ENCODE assay signal across 8 mouse cellular contexts in genomic region chr17:25913186-25913876, GRCm38 (mm10). TPM values are rescaled to one million over a fixed set of nuclear protein-coding genes. Genes with fewer than 3 reads are reported as not detected.
DNase-seq lines count a peak whose midpoint lies in the region; ATAC-seq and TF ChIP-seq lines count a peak whose summit lies in the region.

No protein-coding gene starts in this region.

- H3K27me3 ChIP-seq in heart, postnatal 0 days (ENCODE audit: control insufficient read depth, insufficient read depth, low read length): no peaks in the 10 kb centered on the region
- no peaks in the 10 kb centered on the region for H3K27me3 ChIP-seq in lung, embryonic 15.5 days
- no peaks in the 10 kb centered on the region for H3K27me3 ChIP-seq in hindbrain, postnatal 0 days (ENCODE audit: insufficient read depth, low read length)

- peak overlapping the region; percentile 7; the same call in 1 of the 2 replicates for H3K4me3 ChIP-seq in heart, postnatal 0 days (ENCODE audit: low read depth, low read length)
- no peak overlapping the region for H3K4me3 ChIP-seq in lung, embryonic 15.5 days
- no peak overlapping the region for H3K4me3 ChIP-seq in hindbrain, postnatal 0 days (ENCODE audit: low read length)

- H3K4me1 ChIP-seq in heart, postnatal 0 days (ENCODE audit: control insufficient read depth, insufficient read depth): peaks cover 16% of the 10 kb centered on the region
- H3K4me1 ChIP-seq in lung, embryonic 15.5 days: peaks cover 18% of the 10 kb centered on the region
- peaks cover 13% of the 10 kb centered on the region for H3K4me1 ChIP-seq in hindbrain, postnatal 0 days (ENCODE audit: insufficient read depth, low read length)

- H3K36me3 ChIP-seq in heart, postnatal 0 days (replicated peaks; ENCODE audit: control insufficient read depth, insufficient read depth, low read length): no peaks in the 10 kb centered on the region
- peaks cover 5% of the 10 kb centered on the region; the same call in 1 of the 2 replicates for H3K36me3 ChIP-seq in lung, embryonic 15.5 days
- 0 out of 2 replicates have a peak, but pooled peaks cover 4% of the 10 kb centered on the region for H3K36me3 ChIP-seq in hindbrain, postnatal 0 days (ENCODE audit: insufficient read depth, low read length)

- TF ChIP-seq EP300 in heart, postnatal 0 days (IDR thresholded peaks at IDR 0.05; ENCODE audit: low read depth): no peak

- no peak for TF ChIP-seq CTCF in heart, postnatal 0 days (IDR thresholded peaks at IDR 0.05; ENCODE audit: low read depth)
- no peak for TF ChIP-seq CTCF in hindbrain, postnatal 0 days (IDR thresholded peaks at IDR 0.05; ENCODE audit: low read depth)

- H3K9me3 ChIP-seq in heart, postnatal 0 days (replicated peaks; ENCODE audit: control insufficient read depth, low read length): no peaks in the 10 kb centered on the region
- no peaks in the 10 kb centered on the region for H3K9me3 ChIP-seq in lung, embryonic 15.5 days
- H3K9me3 ChIP-seq in hindbrain, postnatal 0 days (ENCODE audit: low read length): no peaks in the 10 kb centered on the region

- DNase-seq in heart, adult 11 months: peak; percentile 94
- DNase-seq in heart, postnatal 4 days: no peak
- peak; percentile 62 for DNase-seq in adrenal gland, postnatal 25 days
- no peak for DNase-seq in heart, postnatal 0 days (ENCODE audit: low spot score)
- DNase-seq in hindbrain, postnatal 0 days (ENCODE audit: low spot score): no peak
- no peak for DNase-seq in gastrocnemius, adult 8-10 months (ENCODE audit: low spot score in 2 of 2)

- ATAC-seq in heart, postnatal 0 days (ENCODE audit: insufficient read depth, low read depth): no peak
- no peak for ATAC-seq in lung, embryonic 15.5 days (ENCODE audit: borderline replicate concordance, extremely low read depth, low FRiP score, low TSS enrichment)
- no peak for ATAC-seq in hindbrain, postnatal 0 days
- ATAC-seq in erythroblast, adult 5-6 weeks (replicated peaks; ENCODE audit: low FRiP score, poor library complexity, severe bottlenecking): no peak

- peak overlapping the region; percentile 71 for H3K27ac ChIP-seq in heart, postnatal 0 days (ENCODE audit: low read depth)
- H3K27ac ChIP-seq in lung, embryonic 15.5 days: 0 out of 2 replicates have a peak overlapping the region, but pooled peaks have one; percentile 34
- H3K27ac ChIP-seq in hindbrain, postnatal 0 days: no peak overlapping the region

- 56% methylated on average over 14 of the region's 14 CpGs for WGBS in heart, postnatal 0 days
- WGBS in lung, embryonic 15.5 days: 76% methylated on average over 14 of the region's 14 CpGs
- WGBS in hindbrain, postnatal 0 days: 88% methylated on average over 14 of the region's 14 CpGs

- peak overlapping the region; percentile 41 for H3K4me2 ChIP-seq in heart, postnatal 0 days (ENCODE audit: low read depth, low read length)
- H3K4me2 ChIP-seq in lung, embryonic 15.5 days: no peak overlapping the region
- no peak overlapping the region for H3K4me2 ChIP-seq in hindbrain, postnatal 0 days (ENCODE audit: low read depth, low read length)

- no peak overlapping the region; the same call in 1 of the 2 replicates for H3K9ac ChIP-seq in heart, postnatal 0 days (replicated peaks; ENCODE audit: low read depth, low read length)
- H3K9ac ChIP-seq in lung, embryonic 15.5 days: no peak overlapping the region
- no peak overlapping the region for H3K9ac ChIP-seq in hindbrain, postnatal 0 days (replicated peaks; ENCODE audit: low read length)

RNA-seq across cellular contexts. Expression of gene Rab40c, which starts 6.2 kb away (rescaled TPM):
- total RNA-seq in heart, postnatal 4 days (2021): 10 to 100 TPM; 16.1 to 16.6 TPM
- total RNA-seq in adrenal gland, postnatal 25 days (2021): 33.0 and 36.9 TPM in 2 replicates
- total RNA-seq in heart, postnatal 0 days (2014; rRNA removed; ENCODE audit: low replicate concordance): 11.4 and 22.5 TPM in 2 replicates
- 10.3 and 10.4 TPM in 2 replicates for polyA plus RNA-seq in heart, postnatal 0 days (2015; fragmentation: Nextera tagmentation; extraction: Ambion mirVana)
- polyA plus RNA-seq in lung, embryonic 15.5 days (2015; fragmentation: Nextera tagmentation; extraction: Ambion mirVana): 25.6 and 27.4 TPM in 2 replicates
- total RNA-seq in hindbrain, postnatal 0 days (2014; rRNA removed): 33.2 and 39.1 TPM in 2 replicates
- polyA plus RNA-seq in hindbrain, postnatal 0 days (2015; fragmentation: Nextera tagmentation; extraction: Ambion mirVana): 34.7 and 35.3 TPM in 2 replicates
- 10 to 100 TPM in 3 of 4 experiments, 1 to 10 TPM in 1; 7.9 to 13.3 (median 12.7) TPM for total RNA-seq in gastrocnemius, adult 8-10 months (2022)
- 2.3 and 6.7 TPM in 2 replicates for total RNA-seq in erythroblast, adult 5-6 weeks (2015; ENCODE audit: low replicate concordance)
- total RNA-seq in erythroblast, adult 5-6 weeks (2017; ENCODE audit: low replicate concordance): 1.2 and 1.5 TPM in 2 replicates

RNA-seq across cellular contexts. Expression of gene Pigq, which starts 31.4 kb away (rescaled TPM):
- 10 to 100 TPM; 86.0 to 89.4 TPM for total RNA-seq in heart, postnatal 4 days (2021)
- 110 and 113 TPM in 2 replicates for total RNA-seq in adrenal gland, postnatal 25 days (2021)
- total RNA-seq in heart, postnatal 0 days (2014; rRNA removed; ENCODE audit: low replicate concordance): 67.9 and 88.0 TPM in 2 replicates
- 46.4 and 47.2 TPM in 2 replicates for polyA plus RNA-seq in heart, postnatal 0 days (2015; fragmentation: Nextera tagmentation; extraction: Ambion mirVana)
- 62.7 and 65.0 TPM in 2 replicates for polyA plus RNA-seq in lung, embryonic 15.5 days (2015; fragmentation: Nextera tagmentation; extraction: Ambion mirVana)
- 90.6 and 99.7 TPM in 2 replicates for total RNA-seq in hindbrain, postnatal 0 days (2014; rRNA removed)
- polyA plus RNA-seq in hindbrain, postnatal 0 days (2015; fragmentation: Nextera tagmentation; extraction: Ambion mirVana): 69.7 and 76.3 TPM in 2 replicates
- total RNA-seq in gastrocnemius, adult 8-10 months (2022): 10 to 100 TPM; 18.1 to 21.0 (median 18.8) TPM
- 1,336 and 1,664 TPM in 2 replicates for total RNA-seq in erythroblast, adult 5-6 weeks (2015; ENCODE audit: low replicate concordance)
- 1,480 and 1,728 TPM in 2 replicates for total RNA-seq in erythroblast, adult 5-6 weeks (2017; ENCODE audit: low replicate concordance)

RNA-seq across cellular contexts. Expression of gene Nhlrc4, which starts 31.4 kb away (rescaled TPM):
- not detected for total RNA-seq in heart, postnatal 4 days (2021)
- total RNA-seq in adrenal gland, postnatal 25 days (2021): not detected in 2 replicates
- total RNA-seq in heart, postnatal 0 days (2014; rRNA removed; ENCODE audit: low replicate concordance): not detected in 2 replicates
- polyA plus RNA-seq in heart, postnatal 0 days (2015; fragmentation: Nextera tagmentation; extraction: Ambion mirVana): 0.19 TPM in 1 of 2 replicates, not detected in the other
- polyA plus RNA-seq in lung, embryonic 15.5 days (2015; fragmentation: Nextera tagmentation; extraction: Ambion mirVana): 0.51 TPM in 1 of 2 replicates, not detected in the other
- total RNA-seq in hindbrain, postnatal 0 days (2014; rRNA removed): 0.61 and 0.68 TPM in 2 replicates
- 0.30 and 0.72 TPM in 2 replicates for polyA plus RNA-seq in hindbrain, postnatal 0 days (2015; fragmentation: Nextera tagmentation; extraction: Ambion mirVana)
- not detected for total RNA-seq in gastrocnemius, adult 8-10 months (2022)
- 49.2 and 66.7 TPM in 2 replicates for total RNA-seq in erythroblast, adult 5-6 weeks (2015; ENCODE audit: low replicate concordance)
- total RNA-seq in erythroblast, adult 5-6 weeks (2017; ENCODE audit: low replicate concordance): 40.7 and 62.0 TPM in 2 replicates

RNA-seq across cellular contexts. Expression of gene Wfikkn1, which starts 32.7 kb away (rescaled TPM):
- total RNA-seq in heart, postnatal 4 days (2021): 1 to 10 TPM in 1 of 2 experiments, under 1 TPM in 1; 0.70 to 1.1 TPM
- total RNA-seq in adrenal gland, postnatal 25 days (2021): 2.7 and 3.3 TPM in 2 replicates
- not detected in 2 replicates for total RNA-seq in heart, postnatal 0 days (2014; rRNA removed; ENCODE audit: low replicate concordance)
- polyA plus RNA-seq in heart, postnatal 0 days (2015; fragmentation: Nextera tagmentation; extraction: Ambion mirVana): 0.07 and 0.11 TPM in 2 replicates
- 0.35 and 0.40 TPM in 2 replicates for polyA plus RNA-seq in lung, embryonic 15.5 days (2015; fragmentation: Nextera tagmentation; extraction: Ambion mirVana)
- total RNA-seq in hindbrain, postnatal 0 days (2014; rRNA removed): 1.2 and 1.5 TPM in 2 replicates
- polyA plus RNA-seq in hindbrain, postnatal 0 days (2015; fragmentation: Nextera tagmentation; extraction: Ambion mirVana): 0.33 and 0.58 TPM in 2 replicates
- total RNA-seq in gastrocnemius, adult 8-10 months (2022): under 1 TPM; 0.15 to 0.62 (median 0.38) TPM
- total RNA-seq in erythroblast, adult 5-6 weeks (2015; ENCODE audit: low replicate concordance): not detected in 2 replicates
- total RNA-seq in erythroblast, adult 5-6 weeks (2017; ENCODE audit: low replicate concordance): 1.0 TPM in 1 of 2 replicates, not detected in the other

RNA-seq across cellular contexts. Expression of gene Mettl26, which starts 38.5 kb away (rescaled TPM):
- 10 to 100 TPM; 10.8 to 11.7 TPM for total RNA-seq in heart, postnatal 4 days (2021)
- total RNA-seq in adrenal gland, postnatal 25 days (2021): 116 and 144 TPM in 2 replicates
- total RNA-seq in heart, postnatal 0 days (2014; rRNA removed; ENCODE audit: low replicate concordance): 23.1 and 28.1 TPM in 2 replicates
- polyA plus RNA-seq in heart, postnatal 0 days (2015; fragmentation: Nextera tagmentation; extraction: Ambion mirVana): 27.8 and 28.0 TPM in 2 replicates
- 51.4 and 53.5 TPM in 2 replicates for polyA plus RNA-seq in lung, embryonic 15.5 days (2015; fragmentation: Nextera tagmentation; extraction: Ambion mirVana)
- 50.0 and 63.1 TPM in 2 replicates for total RNA-seq in hindbrain, postnatal 0 days (2014; rRNA removed)
- polyA plus RNA-seq in hindbrain, postnatal 0 days (2015; fragmentation: Nextera tagmentation; extraction: Ambion mirVana): 62.9 and 64.8 TPM in 2 replicates
- 10 to 100 TPM; 27.4 to 42.1 (median 31.3) TPM for total RNA-seq in gastrocnemius, adult 8-10 months (2022)
- 7.3 and 9.4 TPM in 2 replicates for total RNA-seq in erythroblast, adult 5-6 weeks (2015; ENCODE audit: low replicate concordance)
- total RNA-seq in erythroblast, adult 5-6 weeks (2017; ENCODE audit: low replicate concordance): 3.7 and 5.3 TPM in 2 replicates

Comparison
In these comparisons a context has a peak if more than half of its experiments do, and no peak if none do; other contexts are left out.
1. DNase-seq: peak in heart, adult 11 months (single experiment) and adrenal gland, postnatal 25 days (single experiment); none in heart, postnatal 4 days (single experiment), heart, postnatal 0 days (single experiment), hindbrain, postnatal 0 days (single experiment) and gastrocnemius, adult 8-10 months (0 of 2).
2. RNA of gene Pigq, which starts 31.4 kb away (total RNA-seq): 1,336 to 1,728 TPM in erythroblast, adult 5-6 weeks; 110 to 113 TPM in adrenal gland, postnatal 25 days, 90.6 to 99.7 TPM in hindbrain, postnatal 0 days, 86.0 to 89.4 TPM in heart, postnatal 4 days, 67.9 to 88.0 TPM in heart, postnatal 0 days and 18.1 to 21.0 TPM in gastrocnemius, adult 8-10 months; every median in the first group is over 10 times any median in the second.
3. RNA of gene Nhlrc4, which starts 31.4 kb away (total RNA-seq): 40.7 to 66.7 TPM in erythroblast, adult 5-6 weeks; 0.61 to 0.68 TPM in hindbrain, postnatal 0 days, not detected in adrenal gland, postnatal 25 days, not detected in heart, postnatal 4 days, not detected in heart, postnatal 0 days and not detected in gastrocnemius, adult 8-10 months; every median in the first group is over 10 times any median in the second.